Mouse (Mus musculus): ENCODE measurements around the gene Tjp1.
A peak's percentile ranks its signal among the peaks of the same experiment; 100 is the strongest.

DNA sequence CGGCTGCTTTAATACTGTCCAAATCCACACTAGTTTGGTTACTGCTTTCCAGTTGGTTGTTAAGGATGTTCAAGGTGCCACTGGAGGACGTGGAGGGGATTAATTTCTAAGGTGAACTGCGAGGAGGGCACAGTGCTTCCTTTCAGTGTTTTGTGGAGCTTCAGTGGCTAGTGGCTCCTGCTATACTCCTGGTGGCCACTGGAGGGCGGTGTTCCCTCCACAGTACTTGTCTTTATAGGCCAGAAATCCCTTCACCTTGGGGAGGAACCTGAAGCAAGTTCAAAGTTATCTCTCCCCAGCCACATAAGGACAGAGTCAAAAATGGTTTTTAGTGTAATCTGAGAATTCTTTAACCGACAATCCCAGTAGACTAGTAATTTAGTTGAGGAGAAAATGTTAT is 210.2 kb downstream of the Tjp1 start:
- TF ChIP-seq CTCF (IDR thresholded peaks at IDR 0.05; ENCODE audit: low read depth) (peak; percentile 91), EP300 (IDR thresholded peaks at IDR 0.05; ENCODE audit: low read depth) (no peak)
